16 mouse cellular contexts compared by ENCODE assay signal in the genomic region with DNA sequence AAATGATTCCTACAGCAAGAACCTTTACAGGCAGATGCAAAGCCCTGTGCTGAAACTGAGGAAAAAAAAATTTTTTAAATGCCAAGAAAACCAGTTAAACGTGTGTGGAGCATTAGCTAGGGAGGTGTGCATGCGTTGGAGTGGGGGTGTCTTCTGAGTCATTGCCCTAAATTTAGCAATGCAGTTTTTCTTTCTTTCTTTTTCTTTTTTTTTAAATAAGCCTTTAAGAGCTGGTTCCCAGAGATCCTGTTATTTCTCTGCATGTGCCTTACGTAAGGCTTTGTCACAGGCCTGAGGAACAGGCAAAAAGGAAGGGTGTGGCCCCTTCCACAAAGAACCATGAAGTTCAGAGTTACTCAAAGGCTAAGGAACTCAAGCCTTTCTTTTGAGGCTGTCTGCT. TPM values are rescaled to one million over a fixed set of nuclear protein-coding genes. Genes with fewer than 3 reads are reported as not detected.
DNase-seq lines count a peak whose midpoint lies in the region; ATAC-seq and TF ChIP-seq lines count a peak whose summit lies in the region.
"Had no signal": no experiment of that assay in that cellular context is flagged by ENCODE, and none has a peak within 500 bp of the region (broad histone marks: within the 10 kb centered on the region; RNA-seq: fewer than 3 reads in every experiment).

No protein-coding gene starts in this region.

- no peak overlapping the region for H3K9ac ChIP-seq in heart, postnatal 0 days (replicated peaks; ENCODE audit: low read depth, low read length)
- H3K9ac ChIP-seq in heart, embryonic 12.5 days = no peak overlapping the region
- no peak overlapping the region for H3K9ac ChIP-seq in lung, postnatal 0 days (replicated peaks; ENCODE audit: low read depth)
- H3K9ac ChIP-seq: kidney, embryonic 15.5 days; liver, postnatal 0 days; midbrain, embryonic 12.5 days; stomach, embryonic 15.5 days had no signal

- WGBS in heart, postnatal 0 days = 49% methylated on average over 3 of the region's 3 CpGs
- WGBS in heart, embryonic 12.5 days = 55% methylated on average over 3 of the region's 3 CpGs
- 42% methylated on average over 3 of the region's 3 CpGs for WGBS in lung, postnatal 0 days
- WGBS in olfactory bulb, adult 2 months = 26% methylated on average over 3 of the region's 3 CpGs

- peak; percentile 5 for DNase-seq in heart, postnatal 0 days (ENCODE audit: low spot score)
- peak; percentile 60 for DNase-seq in lung, postnatal 0 days (ENCODE audit: low spot score)
- no peak for DNase-seq in lung, postnatal 14 days
- DNase-seq in spleen, postnatal 10 days (ENCODE audit: low spot score in 2 of 2) = no peak
- DNase-seq in cerebellum, postnatal 4 days (ENCODE audit: low spot score in 2 of 2) = no peak
- DNase-seq: cerebellum, adult 8-10 months; liver, postnatal 0 days; thymus, postnatal 4 days had no signal

- ATAC-seq in heart, postnatal 0 days (ENCODE audit: insufficient read depth, low read depth) = no peak
- no peak for ATAC-seq in heart, embryonic 12.5 days (ENCODE audit: insufficient number of reproducible peaks, low FRiP score)
- ATAC-seq in lung, postnatal 0 days = peak; percentile 62
- peak; percentile 68 for ATAC-seq in granulocyte monocyte progenitor cell, adult 5-6 weeks (replicated peaks; ENCODE audit: poor library complexity, severe bottlenecking)
- ATAC-seq: liver, postnatal 0 days had no signal

- TF ChIP-seq CTCF in heart, postnatal 0 days (IDR thresholded peaks at IDR 0.05; ENCODE audit: low read depth) = no peak
- TF ChIP-seq CTCF in lung, postnatal 0 days (IDR thresholded peaks at IDR 0.05) = no peak
- no peak for TF ChIP-seq CTCF in olfactory bulb, adult 2 months (IDR thresholded peaks at IDR 0.05; ENCODE audit: insufficient read depth, low read depth, low read length)

- no peaks in the 10 kb centered on the region for H3K36me3 ChIP-seq in heart, postnatal 0 days (replicated peaks; ENCODE audit: control insufficient read depth, insufficient read depth, low read length)
- no peaks in the 10 kb centered on the region for H3K36me3 ChIP-seq in heart, embryonic 12.5 days
- H3K36me3 ChIP-seq in lung, postnatal 0 days (ENCODE audit: insufficient read depth, low read length) = no peaks in the 10 kb centered on the region
- H3K36me3 ChIP-seq: kidney, embryonic 15.5 days; midbrain, embryonic 12.5 days; stomach, embryonic 15.5 days had no signal

- no peaks in the 10 kb centered on the region for H3K9me3 ChIP-seq in heart, postnatal 0 days (replicated peaks; ENCODE audit: control insufficient read depth, low read length)
- no peaks in the 10 kb centered on the region for H3K9me3 ChIP-seq in heart, embryonic 12.5 days (replicated peaks)
- no peaks in the 10 kb centered on the region for H3K9me3 ChIP-seq in lung, postnatal 0 days (ENCODE audit: low read length)
- H3K9me3 ChIP-seq: kidney, embryonic 15.5 days; midbrain, embryonic 12.5 days; stomach, embryonic 15.5 days had no signal

- H3K27ac ChIP-seq in heart, postnatal 0 days (ENCODE audit: low read depth) = no peak overlapping the region
- no peak overlapping the region for H3K27ac ChIP-seq in heart, embryonic 12.5 days (ENCODE audit: poor library complexity, severe bottlenecking)
- H3K27ac ChIP-seq in lung, postnatal 0 days (ENCODE audit: low read length) = no peak overlapping the region
- H3K27ac ChIP-seq in olfactory bulb, adult 2 months (ENCODE audit: insufficient read depth, low read depth, low read length) = peak overlapping the region; percentile 58
- H3K27ac ChIP-seq: kidney, embryonic 15.5 days; midbrain, embryonic 12.5 days; stomach, embryonic 15.5 days had no signal

- H3K27me3 ChIP-seq in heart, postnatal 0 days (ENCODE audit: control insufficient read depth, insufficient read depth, low read length) = no peaks in the 10 kb centered on the region
- no peaks in the 10 kb centered on the region for H3K27me3 ChIP-seq in heart, embryonic 12.5 days (replicated peaks)
- H3K27me3 ChIP-seq in lung, postnatal 0 days (replicated peaks; ENCODE audit: insufficient read depth, low read length) = no peaks in the 10 kb centered on the region
- H3K27me3 ChIP-seq: kidney, embryonic 15.5 days; midbrain, embryonic 12.5 days; stomach, embryonic 15.5 days had no signal

- no peak for TF ChIP-seq POLR2A in olfactory bulb, adult 2 months (IDR thresholded peaks at IDR 0.05; ENCODE audit: insufficient read depth, low read depth, low read length)

- no peak overlapping the region for H3K4me3 ChIP-seq in heart, postnatal 0 days (ENCODE audit: low read depth, low read length)
- no peak overlapping the region for H3K4me3 ChIP-seq in heart, embryonic 12.5 days
- H3K4me3 ChIP-seq in lung, postnatal 0 days (ENCODE audit: low read depth, low read length) = no peak overlapping the region
- H3K4me3 ChIP-seq in olfactory bulb, adult 2 months (ENCODE audit: insufficient read depth, low read depth, low read length) = no peak overlapping the region
- H3K4me3 ChIP-seq: kidney, embryonic 15.5 days; midbrain, embryonic 12.5 days; stomach, embryonic 15.5 days had no signal

- H3K4me1 ChIP-seq in heart, postnatal 0 days (ENCODE audit: control insufficient read depth, insufficient read depth) = no peaks in the 10 kb centered on the region
- no peaks in the 10 kb centered on the region for H3K4me1 ChIP-seq in heart, embryonic 12.5 days (replicated peaks)
- no peaks in the 10 kb centered on the region for H3K4me1 ChIP-seq in lung, postnatal 0 days (ENCODE audit: insufficient read depth, low read depth, low read length)
- peaks cover 13% of the 10 kb centered on the region for H3K4me1 ChIP-seq in olfactory bulb, adult 2 months (ENCODE audit: control insufficient read depth, insufficient read depth, low read length)
- H3K4me1 ChIP-seq: midbrain, embryonic 12.5 days; stomach, embryonic 15.5 days had no signal

- no peak overlapping the region for H3K4me2 ChIP-seq in heart, postnatal 0 days (ENCODE audit: low read depth, low read length)
- H3K4me2 ChIP-seq in heart, embryonic 12.5 days = no peak overlapping the region
- no peak overlapping the region for H3K4me2 ChIP-seq in lung, postnatal 0 days (replicated peaks; ENCODE audit: low read depth, low read length)
- H3K4me2 ChIP-seq: kidney, embryonic 15.5 days; midbrain, embryonic 12.5 days; stomach, embryonic 15.5 days had no signal

- TF ChIP-seq EP300 in heart, postnatal 0 days (IDR thresholded peaks at IDR 0.05; ENCODE audit: low read depth) = no peak
- no peak for TF ChIP-seq EP300 in lung, postnatal 0 days (IDR thresholded peaks at IDR 0.05)

RNA-seq across cellular contexts. Expression of a gene that starts 57.5 kb away (rescaled TPM):
- not detected in 2 replicates for total RNA-seq in heart, postnatal 0 days (2014; rRNA removed; ENCODE audit: low replicate concordance)
- not detected in 2 replicates for polyA plus RNA-seq in heart, postnatal 0 days (2015; fragmentation: Nextera tagmentation; extraction: Ambion mirVana)
- 0.09 and 0.15 TPM in 2 replicates for polyA plus RNA-seq in heart, embryonic 12.5 days (2016; fragmentation: Nextera tagmentation; extraction: Ambion mirVana)
- not detected in 2 replicates for polyA plus RNA-seq in lung, postnatal 0 days (2015; fragmentation: Nextera tagmentation; extraction: Ambion mirVana)
- total RNA-seq in granulocyte monocyte progenitor cell, adult 5-6 weeks (2014; fragmentation: Nextera tagmentation) = not detected in 2 replicates
- total RNA-seq in granulocyte monocyte progenitor cell, adult 5-6 weeks (2017) = not detected in 2 replicates
- polyA plus RNA-seq in olfactory bulb, adult 2 months (2012; ENCODE audit: insufficient read depth, insufficient read length, low replicate concordance, missing spikeins) = not detected in 2 replicates
- total RNA-seq: gastrocnemius, postnatal 4 days had no signal
- polyA plus RNA-seq: forebrain, embryonic 11.5 days; liver, postnatal 0 days; stomach, embryonic 15.5 days had no signal

Comparison
In these comparisons a context has a peak if more than half of its experiments do, and no peak if none do; other contexts are left out.
1. DNase-seq: peak in heart, postnatal 0 days (single experiment) and lung, postnatal 0 days (single experiment); none in lung, postnatal 14 days (single experiment), spleen, postnatal 10 days (0 of 2) and cerebellum, postnatal 4 days (0 of 2).
2. ATAC-seq: peak in lung, postnatal 0 days (single experiment) and granulocyte monocyte progenitor cell, adult 5-6 weeks (single experiment); none in heart, postnatal 0 days (single experiment) and heart, embryonic 12.5 days (single experiment).